Mouse (Mus musculus): ENCODE measurements around the gene Eif3m. TPM values are rescaled to one million over a fixed set of nuclear protein-coding genes. Genes with fewer than 3 reads are reported as not detected.

The Eif3m gene
- polyA plus RNA-seq (2017; shearing (Covaris generic)), result 272 TPM

GRCm38 (mm10) chr2:105016967-105017287 lies at the start of gene Eif3m:
Gene Eif3m, minus strand, starts transcription at chr2:105017080.

Other genes with a start within 250 kb of the Eif3m start
- gene Qser1, start 200.3 kb downstream of the Eif3m start, polyA plus RNA-seq (2017; shearing (Covaris generic)), result 4.3 TPM
- 2.9 TPM for gene Prrg4, start 167.2 kb downstream of the Eif3m start, polyA plus RNA-seq (2017; shearing (Covaris generic))
- 1.5 TPM for gene Ccdc73, start 149.3 kb downstream of the Eif3m start, polyA plus RNA-seq (2017; shearing (Covaris generic))
- gene Gm11060, start 74.9 kb upstream of the Eif3m start, polyA plus RNA-seq (2017; shearing (Covaris generic)), result not detected
- gene Wt1, start 109.4 kb upstream of the Eif3m start, polyA plus RNA-seq (2017; shearing (Covaris generic)), result not detected
- not detected for gene Them7, start 207.2 kb upstream of the Eif3m start, polyA plus RNA-seq (2017; shearing (Covaris generic))

Measured in naive thymus-derived CD4-positive, alpha-beta T cell, adult 5 months (primary cell).